Mouse (Mus musculus) mesoderm, embryonic 11.5 days (tissue): Measurements from ENCODE around the gene Cep57l1.
"Not testable (repeated sequence)": the region's sequence is repeated elsewhere in the genome, so short reads cannot be mapped to it uniquely, and the experiment has no call there.

Experiments used
- DNase-seq: peaks from one replicate; pipeline ENCODE4 v3.0.0-alpha.2; 2012; ENCODE audit warnings: low read depth, low spot score

Gene Cep57l1

GRCm38 (mm10) chr10:41809771-41810563, at the start of gene Cep57l1, which contains the start of gene Sesn1:
TSS of gene Cep57l1 (minus strand) at chr10:41809871.
TSS of gene Sesn1 (plus strand) at chr10:41809935.
- DNase-seq: peak; percentile 95

- no peak for DNase-seq
Observed at GRCm38 (mm10) chr10:41848721-41849120, 39.0 kb upstream of the Cep57l1 start.

GRCm38 (mm10) chr10:41847737-41848136, 38.1 kb upstream of the Cep57l1 start:
- DNase-seq: no peak

GRCm38 (mm10) chr10:41838911-41839310, 29.2 kb upstream of the Cep57l1 start:
- DNase-seq: no peak

GRCm38 (mm10) chr10:41834131-41834530, 24.5 kb upstream of the Cep57l1 start:
- no peak for DNase-seq

GRCm38 (mm10) chr10:41832191-41832590, 22.5 kb upstream of the Cep57l1 start:
- peak; percentile 35 for DNase-seq

- DNase-seq: peak; percentile 64
Observed at GRCm38 (mm10) chr10:41830851-41831522, 21.3 kb upstream of the Cep57l1 start.

GRCm38 (mm10) chr10:41830445-41830844, 20.8 kb upstream of the Cep57l1 start:
- DNase-seq: no peak

- no peak for DNase-seq
Observed at GRCm38 (mm10) chr10:41829980-41830379, 20.3 kb upstream of the Cep57l1 start.

GRCm38 (mm10) chr10:41829191-41829590, 19.5 kb upstream of the Cep57l1 start:
- no peak for DNase-seq

- DNase-seq: no peak
Observed at GRCm38 (mm10) chr10:41827784-41828183, 18.1 kb upstream of the Cep57l1 start.

GRCm38 (mm10) chr10:41826526-41827116, 16.9 kb upstream of the Cep57l1 start:
- DNase-seq: no peak

- DNase-seq: no peak
Observed at GRCm38 (mm10) chr10:41825996-41826395, 16.3 kb upstream of the Cep57l1 start.

GRCm38 (mm10) chr10:41825041-41825440, 15.4 kb upstream of the Cep57l1 start:
- no peak for DNase-seq

GRCm38 (mm10) chr10:41823916-41824315, 14.2 kb upstream of the Cep57l1 start:
- DNase-seq: no peak

GRCm38 (mm10) chr10:41823282-41823675, 13.6 kb upstream of the Cep57l1 start:
- not testable (repeated sequence) for DNase-seq

- no peak for DNase-seq
Observed at GRCm38 (mm10) chr10:41822573-41823281, 13.1 kb upstream of the Cep57l1 start.

GRCm38 (mm10) chr10:41821171-41821570, 11.5 kb upstream of the Cep57l1 start:
- DNase-seq: no peak

- DNase-seq: no peak
Observed at GRCm38 (mm10) chr10:41820401-41820800, 10.7 kb upstream of the Cep57l1 start.

GRCm38 (mm10) chr10:41819307-41819706, 9.6 kb upstream of the Cep57l1 start:
- no peak for DNase-seq

GRCm38 (mm10) chr10:41818733-41819070, 9.0 kb upstream of the Cep57l1 start:
- DNase-seq: not testable (repeated sequence)
